Mouse (Mus musculus) cerebellum, adult 2 months (tissue): ENCODE measurements at regions not wholly inside any gene's neighbourhood (a gene's known extent, or its start where the extent isn't known, plus 50 kb on each side); places are given as distances from the start of the nearest gene placed in this dataset.

ENCODE experiments used
- DNase-seq, 2 experiments: peaks; one replicate each; pipeline ENCODE4 v3.0.0; 2021
- H3K27ac ChIP-seq: fragments of 200-500 bp; 2 replicates; pipeline ENCODE4 v1.5.1; 2012; ENCODE audit warnings: low read length, control low read depth, inconsistent platforms; ENCODE audit not compliant: insufficient read depth
- H3K27me3 ChIP-seq: fragments of 200-500 bp; 2 replicates; pipeline ENCODE4 v1.6.1; 2012; ENCODE audit warnings: inconsistent platforms, mild to moderate bottlenecking, low read length, moderate library complexity; ENCODE audit not compliant: control insufficient read depth, insufficient read depth
- H3K4me1 ChIP-seq: fragments of 200-500 bp; 2 replicates; pipeline ENCODE4 v1.6.1; 2011; ENCODE audit warnings: low read length; ENCODE audit not compliant: control insufficient read depth, insufficient read depth
- H3K4me3 ChIP-seq: fragments of 200-500 bp; replicated peaks from 2 replicates; pipeline ENCODE3; 2011; ENCODE audit warnings: mild to moderate bottlenecking, low read depth, low read length, control low read depth; ENCODE audit not compliant: insufficient read depth
- CTCF ChIP-seq: fragments of 200-500 bp; IDR thresholded peaks from 2 replicates; pipeline ENCODE4 v1.5.1; 2011; ENCODE audit warnings: low read depth, mild to moderate bottlenecking, control low read depth, low read length, moderate library complexity, borderline replicate concordance; ENCODE audit not compliant: insufficient read depth
- POLR2A ChIP-seq: fragments of 200-500 bp; IDR thresholded peaks from 2 replicates; pipeline ENCODE4 v1.6.1; 2011; ENCODE audit warnings: low read length, control low read depth, borderline replicate concordance; ENCODE audit not compliant: insufficient read depth
- WGBS: fragments of 180-500 bp; shearing (Covaris S2); methylation state at CpG from one replicate; pipeline ENCODE4 v1.1.7; 2018; 5-methylcytosine and 5-hydroxymethylcytosine counted together

- no peak overlapping the region for H3K4me3 ChIP-seq
- 83% methylated on average over 3 of the region's 3 CpGs for WGBS
- DNase-seq = no peak
- H3K27me3 ChIP-seq = no peaks in the 10 kb centered on the region
- TF ChIP-seq POLR2A (no peak), CTCF (no peak)
- H3K4me1 ChIP-seq = peaks cover 4% of the 10 kb centered on the region; the same call in 1 of the 2 replicates
- H3K27ac ChIP-seq = no peak overlapping the region
Measured at GRCm38 (mm10) chr11:24226755-24227154, 148.9 kb downstream of the Bcl11a start.

- DNase-seq = no peak
- TF ChIP-seq CTCF = no peak
- no peak for TF ChIP-seq POLR2A
- 91% methylated on average over 11 of the region's 11 CpGs for WGBS
- no peak overlapping the region for H3K27ac ChIP-seq
- H3K4me3 ChIP-seq = no peak overlapping the region
- H3K27me3 ChIP-seq = no peaks in the 10 kb centered on the region
- no peaks in the 10 kb centered on the region for H3K4me1 ChIP-seq
Measured at GRCm38 (mm10) chr11:24233376-24233775, 155.5 kb downstream of the Bcl11a start.

GRCm38 (mm10) chr11:24233821-24234220, 156.0 kb downstream of the Bcl11a start:
- no peak overlapping the region for H3K27ac ChIP-seq
- H3K4me3 ChIP-seq = no peak overlapping the region
- WGBS = 76% methylated on average over 9 of the region's 9 CpGs
- H3K27me3 ChIP-seq = no peaks in the 10 kb centered on the region
- no peaks in the 10 kb centered on the region for H3K4me1 ChIP-seq
- no peak for DNase-seq
- TF ChIP-seq POLR2A (no peak), CTCF (no peak)

- no peak overlapping the region for H3K4me3 ChIP-seq
- no peaks in the 10 kb centered on the region for H3K27me3 ChIP-seq
- TF ChIP-seq POLR2A = no peak
- no peak for TF ChIP-seq CTCF
- WGBS = 18% methylated on average over 3 of the region's 3 CpGs
- no peaks in the 10 kb centered on the region for H3K4me1 ChIP-seq
- H3K27ac ChIP-seq = no peak overlapping the region
- DNase-seq = no peak
Measured at GRCm38 (mm10) chr11:24234422-24234821, 156.6 kb downstream of the Bcl11a start.

- TF ChIP-seq POLR2A = no peak
- DNase-seq = no peak
- no peak overlapping the region for H3K27ac ChIP-seq
- no peaks in the 10 kb centered on the region for H3K27me3 ChIP-seq
- H3K4me3 ChIP-seq = no peak overlapping the region
- H3K4me1 ChIP-seq = no peaks in the 10 kb centered on the region
- 89% methylated on average over 4 of the region's 4 CpGs for WGBS
Measured at GRCm38 (mm10) chr11:24235326-24235725, 157.5 kb downstream of the Bcl11a start.

- no peak for DNase-seq
- Histone ChIP-seq H3K4me3 (no peak overlapping the region), H3K4me1 (no peaks in the 10 kb centered on the region), H3K27ac (no peak overlapping the region), H3K27me3 (no peaks in the 10 kb centered on the region)
- TF ChIP-seq CTCF = no peak
- no peak for TF ChIP-seq POLR2A
- WGBS = 91% methylated on average over 6 of the region's 6 CpGs
Measured at GRCm38 (mm10) chr11:24239631-24240030, 161.8 kb downstream of the Bcl11a start.

- Histone ChIP-seq H3K4me3 (no peak overlapping the region), H3K4me1 (no peaks in the 10 kb centered on the region), H3K27ac (no peak overlapping the region), H3K27me3 (no peaks in the 10 kb centered on the region)
- DNase-seq = no peak
- TF ChIP-seq CTCF (no peak), POLR2A (no peak)
- 92% methylated on average over 4 of the region's 4 CpGs for WGBS
Measured at GRCm38 (mm10) chr11:24242096-24242495, 164.2 kb downstream of the Bcl11a start.

GRCm38 (mm10) chr11:24242888-24243287, 165.0 kb downstream of the Bcl11a start:
- WGBS = 14% methylated on average over 2 of the region's 2 CpGs
- H3K27me3 ChIP-seq = no peaks in the 10 kb centered on the region
- DNase-seq = no peak
- no peak overlapping the region for H3K4me3 ChIP-seq
- no peaks in the 10 kb centered on the region for H3K4me1 ChIP-seq
- no peak for TF ChIP-seq POLR2A
- no peak for TF ChIP-seq CTCF
- no peak overlapping the region for H3K27ac ChIP-seq
